Mouse (Mus musculus) v-Abl transformed pro-B cells (cell line): ENCODE data around the gene Mettl26.

ENCODE experiments used
- in situ Hi-C, 2 experiments: fragments of 400-800 bp; cut with MboI; formaldehyde crosslinking; loops; one replicate each; pipeline ENCODE4 v1.15.1; 2025; ENCODE audit not compliant: unreplicated experiment in 2 of 2

Mettl26 gene

DNA sequence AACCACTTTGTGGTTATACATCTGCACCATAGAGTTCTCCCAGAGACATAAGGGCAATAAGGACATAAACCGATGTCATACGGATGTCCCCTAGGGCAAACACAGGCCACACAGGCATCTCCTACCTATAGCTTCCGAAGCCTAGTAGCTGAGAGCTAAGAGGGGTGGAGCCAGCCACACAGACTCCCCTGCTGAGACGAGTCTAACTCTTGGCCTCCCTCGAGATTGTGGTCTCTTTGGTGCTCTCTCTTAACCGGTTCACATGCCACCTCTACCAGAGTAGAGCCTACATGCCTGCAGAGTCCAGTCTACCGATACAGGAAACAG is 7.4 kb upstream of the Mettl26 start:
- in situ Hi-C loops: no loop called here

DNA sequence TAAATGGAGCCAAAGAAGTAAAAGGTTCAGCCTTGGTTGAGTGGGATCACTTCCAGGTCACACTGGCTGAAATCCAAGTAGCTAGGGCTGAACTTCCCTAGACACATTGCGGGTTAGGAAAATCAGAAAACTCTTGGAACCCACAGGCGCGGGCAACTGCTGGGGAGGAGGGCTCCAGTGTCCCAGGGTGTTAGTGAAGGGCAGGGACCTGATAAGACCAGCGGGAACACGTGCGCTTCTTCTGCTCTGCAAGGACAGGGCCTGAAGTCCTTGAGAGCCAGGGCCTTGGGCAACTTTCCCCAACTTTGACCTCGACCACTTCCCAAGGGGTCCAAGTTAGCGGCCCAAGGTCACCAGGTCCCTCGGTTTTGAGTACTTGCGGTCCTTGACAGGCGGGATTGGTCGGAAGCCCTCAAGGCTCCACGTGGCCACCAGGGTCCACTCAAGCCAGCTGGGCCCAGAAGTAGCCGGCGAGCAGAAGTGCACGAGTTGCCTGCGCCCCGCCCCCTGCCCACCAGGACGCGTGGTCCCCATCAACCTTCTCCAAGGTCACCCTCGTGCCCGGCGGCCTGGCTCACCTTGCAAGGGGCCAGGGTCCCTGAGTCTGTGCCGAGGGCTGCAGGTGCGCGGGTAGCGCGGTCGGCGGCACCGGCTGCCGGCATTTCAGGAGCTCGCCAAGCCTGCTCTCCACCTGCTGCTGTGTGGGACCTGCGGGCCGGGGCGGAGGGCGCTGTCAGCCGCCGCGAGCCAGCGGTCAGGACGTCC is 6.9 kb upstream of the Mettl26 start:
- in situ Hi-C loops: no loop called here

- in situ Hi-C loops: no loop called here
These were observed 6.2 kb upstream of the Mettl26 start, which contains the start of gene Mcrip2 for GRCm38 (mm10) chr17:25868601-25869191. Mcrip2 (minus strand) TSS chr17:25868764.

DNA sequence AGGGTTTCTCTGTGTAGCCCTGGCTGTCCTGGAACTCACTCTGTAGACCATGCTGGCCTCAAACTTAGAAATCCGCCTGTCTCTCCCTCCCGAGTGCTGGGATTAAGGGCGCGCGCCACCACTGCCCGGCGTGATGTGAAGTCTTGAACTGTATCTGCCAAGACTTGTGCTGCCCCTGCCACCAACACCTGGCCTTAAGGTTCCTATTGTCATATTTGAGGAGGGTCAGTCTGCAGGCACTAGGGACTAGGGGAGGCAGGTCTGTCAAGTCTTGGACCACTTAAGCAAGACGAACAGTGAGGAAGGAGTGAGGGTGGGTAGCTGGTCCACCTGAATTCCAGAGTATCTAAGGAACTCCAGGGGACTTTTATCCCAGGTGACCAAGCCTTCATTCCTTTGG is 5.4 kb upstream of the Mettl26 start:
- in situ Hi-C loops: no loop called here

- in situ Hi-C loops: loop anchor here in 1 of 2 experiments (5.0 kb wide), 1 partner anchor 33 kb away; the partner anchor contains the start of gene Rhbdl1
These were observed 4.9 kb upstream of the Mettl26 start for GRCm38 (mm10) chr17:25869954-25870353.

GRCm38 (mm10) chr17:25871566-25871965 is 3.3 kb upstream of the Mettl26 start:
- in situ Hi-C loops: loop anchor here in 1 of 2 experiments (5.0 kb wide), 1 partner anchor 34 kb away; the partner anchor contains the start of gene Rhbdl1

- in situ Hi-C loops: loop anchor here in 1 of 2 experiments (5.0 kb wide), 1 partner anchor 35 kb away; the partner anchor contains the start of gene Rhbdl1
These were observed 2.2 kb upstream of the Mettl26 start for GRCm38 (mm10) chr17:25872676-25873075.

DNA sequence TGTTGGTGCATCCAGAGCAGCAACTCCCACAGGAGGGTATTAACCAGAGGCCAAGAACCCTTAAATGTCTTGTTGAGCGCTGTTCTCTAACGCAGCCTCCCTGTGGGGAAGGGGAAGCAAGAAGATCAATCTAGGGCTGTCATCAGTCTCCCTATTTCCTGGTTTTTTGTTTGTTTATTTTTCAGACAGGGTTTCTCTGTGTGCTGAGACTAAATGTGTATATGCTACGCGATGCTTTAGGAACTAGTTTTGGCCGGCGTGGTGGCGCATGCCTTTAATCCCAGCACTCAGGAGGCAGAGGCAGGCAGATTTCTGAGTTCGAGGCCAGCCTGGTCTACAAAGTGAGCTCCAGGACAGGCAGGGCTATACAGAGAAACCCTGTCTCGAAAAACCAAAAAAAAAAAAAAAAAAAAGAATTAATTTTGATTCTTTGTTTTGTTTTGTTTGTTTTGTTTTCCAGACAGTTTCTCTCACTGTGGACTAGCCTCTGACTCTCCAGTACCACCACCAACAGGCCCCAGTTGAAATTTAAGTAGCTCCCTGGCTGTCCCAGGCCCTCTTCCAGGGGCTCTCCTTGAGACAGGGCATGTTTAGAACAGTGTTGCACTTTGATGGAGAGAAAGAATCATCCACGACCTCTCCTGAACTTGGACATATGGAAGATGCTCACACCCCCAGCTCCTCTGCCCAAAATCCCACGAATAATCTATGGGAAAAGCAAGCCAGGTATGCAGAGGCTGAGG is 1.3 kb upstream of the Mettl26 start:
- in situ Hi-C loops: loop anchor here in 1 of 2 experiments (5.0 kb wide), 1 partner anchor 36 kb away; the partner anchor contains the start of gene Rhbdl1

GRCm38 (mm10) chr17:25874148-25874720 is 640 bp upstream of the Mettl26 start:
- in situ Hi-C loops: loop anchor here in 1 of 2 experiments (5.0 kb wide), 1 partner anchor 37 kb away; the partner anchor contains the start of gene Rhbdl1

GRCm38 (mm10) chr17:25875171-25876136 is 580 bp downstream of the Mettl26 start:
- in situ Hi-C loops: no loop called here

GRCm38 (mm10) chr17:25876347-25876915 is 1.6 kb downstream of the Mettl26 start:
- in situ Hi-C loops: no loop called here

DNA sequence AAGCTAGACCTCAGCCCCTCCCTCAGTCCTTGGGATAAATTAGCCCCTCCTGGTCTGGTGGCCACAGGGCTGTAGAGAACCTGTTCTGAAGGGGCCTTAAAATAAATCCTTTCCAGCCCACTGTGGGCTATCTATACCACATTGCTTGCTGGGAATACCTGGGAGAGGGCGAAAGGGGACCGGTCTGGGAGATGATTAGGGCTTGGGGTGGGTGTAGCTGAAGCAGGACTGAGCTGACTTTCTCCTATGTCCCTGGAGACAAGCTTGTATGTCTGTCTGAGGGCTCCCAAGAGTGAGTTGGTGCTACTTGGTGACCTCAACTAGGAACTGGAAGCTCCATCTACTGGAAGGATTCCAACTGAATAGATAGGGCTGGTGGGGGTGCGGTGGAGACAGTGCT is 2.2 kb downstream of the Mettl26 start:
- in situ Hi-C loops: no loop called here

DNA sequence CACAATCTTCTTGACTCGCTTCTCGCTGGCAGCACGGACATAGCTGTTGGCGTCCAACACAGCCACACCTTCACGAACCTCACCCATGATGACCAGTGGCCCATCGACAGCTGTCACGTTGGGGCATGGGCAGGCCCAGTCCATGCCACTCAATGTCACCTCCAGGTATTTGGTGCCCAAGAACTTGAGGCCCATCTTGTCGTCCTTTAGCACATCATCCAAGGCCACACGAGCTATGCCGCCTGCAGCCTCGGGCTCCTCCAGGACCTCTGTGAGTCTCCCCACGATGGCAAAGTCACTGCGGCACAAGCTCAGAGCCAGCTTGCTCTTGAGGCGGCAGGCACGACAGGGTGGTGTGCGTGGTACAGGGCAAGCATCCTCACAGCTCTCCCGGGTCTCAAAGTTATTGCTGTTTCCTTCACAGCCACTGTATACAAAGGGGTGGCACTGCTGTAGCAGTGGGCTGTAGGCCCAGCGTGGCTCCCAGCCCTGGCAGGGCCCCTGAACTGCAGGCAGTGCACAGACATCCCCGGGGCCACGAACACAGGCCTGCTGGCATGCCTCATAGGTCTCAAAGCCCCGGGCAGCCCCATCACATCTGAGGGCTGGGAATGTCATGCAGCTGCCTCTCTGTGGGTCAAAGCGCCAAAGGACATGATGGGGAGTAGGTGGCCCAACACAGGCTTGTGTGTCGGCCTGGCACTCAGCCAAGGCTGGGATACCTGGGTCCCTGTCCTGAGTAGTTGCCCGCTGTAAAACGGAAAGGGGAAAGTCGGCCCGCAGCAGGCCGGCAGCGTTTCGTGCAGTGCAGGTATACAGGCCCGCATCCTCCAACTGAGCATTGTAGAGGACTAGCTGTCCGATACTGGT is 3.1 kb downstream of the Mettl26 start:
- in situ Hi-C loops: no loop called here

GRCm38 (mm10) chr17:25878611-25879180 is 3.8 kb downstream of the Mettl26 start:
- in situ Hi-C loops: no loop called here

- in situ Hi-C loops: no loop called here
These were observed 4.4 kb downstream of the Mettl26 start for GRCm38 (mm10) chr17:25879261-25879660.

GRCm38 (mm10) chr17:25879750-25880149 is 4.9 kb downstream of the Mettl26 start:
- in situ Hi-C loops: loop anchor here in 1 of 2 experiments (10.0 kb wide), 1 partner anchor 215 kb away; the partner anchor contains the start of genes Decr2 and Nme4

GRCm38 (mm10) chr17:25880196-25880910 is 5.5 kb downstream of the Mettl26 start, which contains the start of gene Wfikkn1:
Wfikkn1 (minus strand) TSS chr17:25880858.
- in situ Hi-C loops: loop anchor here in 1 of 2 experiments (10.0 kb wide), 1 partner anchor 214 kb away; the partner anchor contains the start of genes Decr2 and Nme4
